21 mouse cellular contexts compared by ENCODE assay signal in genomic region chr11:75907406-75907805, GRCm38 (mm10). TPM values are rescaled to one million over a fixed set of nuclear protein-coding genes. Genes with fewer than 3 reads are reported as not detected.
DNase-seq lines count a peak whose midpoint lies in the region; ATAC-seq and TF ChIP-seq lines count a peak whose summit lies in the region.
"Had no signal": no experiment of that assay in that cellular context is flagged by ENCODE, and none has a peak within 500 bp of the region (broad histone marks: within the 10 kb centered on the region; RNA-seq: fewer than 3 reads in every experiment).

No protein-coding gene starts in this region.

- no peak for TF ChIP-seq RAD21 in CH12.LX (IDR thresholded peaks at IDR 0.05; ENCODE audit: low read depth, low read length)

- H3K27me3 ChIP-seq in kidney, embryonic 15.5 days = no peaks in the 10 kb centered on the region
- no peaks in the 10 kb centered on the region for H3K27me3 ChIP-seq in kidney, adult 2 months (replicated peaks; ENCODE audit: control insufficient read depth, insufficient read depth, low read length)
- peaks cover 10% of the 10 kb centered on the region for H3K27me3 ChIP-seq in CH12.LX (replicated peaks)
- H3K27me3 ChIP-seq: embryonic facial prominence, embryonic 15.5 days; forebrain, embryonic 15.5 days; heart, embryonic 15.5 days had no signal

- no peaks in the 10 kb centered on the region for H3K79me2 ChIP-seq in CH12.LX (replicated peaks; ENCODE audit: control insufficient read depth, extremely low read depth, insufficient read depth, poor library complexity, severe bottlenecking)

- no peak for TF ChIP-seq CTCF in kidney, adult 2 months (conservative IDR thresholded peaks at IDR 0.05; ENCODE audit: insufficient read depth, insufficient read length, low read depth, low read length)
- TF ChIP-seq CTCF in CH12.LX (conservative IDR thresholded peaks at IDR 0.05 in 1 of 2, IDR thresholded peaks at IDR 0.05 in 1 of 2; ENCODE audit: low read depth in 2 of 2, low read length in 2 of 2) = no peak

- H3K9me3 ChIP-seq in kidney, embryonic 15.5 days (replicated peaks) = no peaks in the 10 kb centered on the region
- peaks cover 19% of the 10 kb centered on the region for H3K9me3 ChIP-seq in CH12.LX (replicated peaks; ENCODE audit: low read length)
- H3K9me3 ChIP-seq: embryonic facial prominence, embryonic 15.5 days; forebrain, embryonic 15.5 days; heart, embryonic 15.5 days had no signal

- no peak overlapping the region for H3K4me3 ChIP-seq in kidney, embryonic 15.5 days (replicated peaks)
- H3K4me3 ChIP-seq in kidney, adult 2 months (ENCODE audit: insufficient read depth, low read depth, low read length) = no peak overlapping the region
- no peak overlapping the region for H3K4me3 ChIP-seq in CH12.LX (replicated peaks in 1 of 3; ENCODE audit: low read depth in 2 of 3, low read length in 2 of 3, poor library complexity in 1 of 3)
- H3K4me3 ChIP-seq: embryonic facial prominence, embryonic 15.5 days; erythroblast, embryonic 14.5 days; forebrain, embryonic 15.5 days; heart, adult 2 months; heart, embryonic 15.5 days; hindbrain, embryonic 10.5 days had no signal

- no peak overlapping the region for H3K4me2 ChIP-seq in kidney, embryonic 15.5 days
- no peak overlapping the region for H3K4me2 ChIP-seq in CH12.LX (ENCODE audit: insufficient read depth, low read depth, poor library complexity, severe bottlenecking)
- H3K4me2 ChIP-seq: embryonic facial prominence, embryonic 15.5 days; forebrain, embryonic 15.5 days; heart, embryonic 11.5 days; heart, embryonic 15.5 days; hindbrain, embryonic 14.5 days had no signal

- TF ChIP-seq EP300 in CH12.LX (IDR thresholded peaks at IDR 0.05; ENCODE audit: low read length) = no peak

- dilution Hi-C loops in CH12.LX (cut with MboI; ENCODE audit: extremely low pct_ligation_motif_present, extremely low pct_unique_long_range_greater_than_20kb, low sequenced_read_pairs) = no loop called here

- in situ Hi-C loops in CH12.LX (cut with MboI; ENCODE audit: low pct_ligation_motif_present, low pct_unique_long_range_greater_than_20kb, low sequenced_read_pairs) = loop anchor here (10.0 kb wide), 1 partner anchor 193 kb away; no protein-coding TSS in a partner anchor

- no peak for DNase-seq in kidney, adult 2 months
- DNase-seq in lung, postnatal 10 days = peak; percentile 14
- DNase-seq in lung, adult 18-20 months = no peak
- DNase-seq in CH12.LX (ENCODE audit: extremely low read depth) = no peak
- DNase-seq in thymus, postnatal 14 days = no peak
- DNase-seq: adrenal gland, adult 8-10 months; adrenal gland, postnatal 36 days; cerebellum, adult 2 months; cerebellum, postnatal 10 days; embryo, embryonic 11 days; gastrocnemius, postnatal 36 days; heart, adult 2 months had no signal

- H3K4me1 ChIP-seq in kidney, embryonic 15.5 days = peaks cover 41% of the 10 kb centered on the region
- peaks cover 21% of the 10 kb centered on the region for H3K4me1 ChIP-seq in kidney, adult 2 months (ENCODE audit: control insufficient read depth, insufficient read depth, low read length)
- peaks cover 0 to 10% of the 10 kb centered on the region in 2 experiments; a peak in 2 of 4 replicates for H3K4me1 ChIP-seq in CH12.LX (ENCODE audit: control insufficient read depth in 1 of 2, insufficient read depth in 2 of 2)

- peaks cover 6% of the 10 kb centered on the region; the same call in 1 of the 2 replicates for H3K36me3 ChIP-seq in kidney, embryonic 15.5 days
- H3K36me3 ChIP-seq in kidney, adult 2 months (ENCODE audit: control insufficient read depth, insufficient read depth, low read length) = no peaks in the 10 kb centered on the region
- H3K36me3 ChIP-seq in CH12.LX (replicated peaks in 1 of 2; ENCODE audit: control insufficient read depth in 1 of 2, insufficient read depth in 1 of 2, low read length in 1 of 2) = no peaks in the 10 kb centered on the region
- H3K36me3 ChIP-seq: embryonic facial prominence, embryonic 15.5 days; forebrain, embryonic 15.5 days; heart, embryonic 15.5 days; hindbrain, embryonic 10.5 days had no signal

- H3K27ac ChIP-seq in kidney, embryonic 15.5 days = peak overlapping the region; percentile 91
- H3K27ac ChIP-seq in kidney, adult 2 months (ENCODE audit: insufficient read depth, low read depth, low read length) = no peak overlapping the region
- no peak overlapping the region for H3K27ac ChIP-seq in CH12.LX (ENCODE audit: insufficient read depth, low read depth)
- H3K27ac ChIP-seq: embryonic facial prominence, embryonic 15.5 days; forebrain, embryonic 15.5 days; heart, adult 2 months; heart, embryonic 15.5 days; hindbrain, embryonic 14.5 days had no signal

- ATAC-seq in kidney, embryonic 15.5 days (replicated peaks; ENCODE audit: low FRiP score) = no peak
- peak; percentile 57 for ATAC-seq in granulocyte monocyte progenitor cell, adult 5-6 weeks (replicated peaks; ENCODE audit: poor library complexity, severe bottlenecking)
- ATAC-seq: forebrain, embryonic 15.5 days had no signal

- no peak for TF ChIP-seq POLR2A in kidney, adult 2 months (IDR thresholded peaks at IDR 0.05; ENCODE audit: low read depth, low read length)
- TF ChIP-seq POLR2A in CH12.LX (IDR thresholded peaks at IDR 0.05; ENCODE audit: low read depth, low read length) = no peak

- 74% methylated on average over 4 of the region's 4 CpGs for WGBS in kidney, embryonic 15.5 days
- WGBS in kidney, adult 2 months = 61% methylated on average over 4 of the region's 4 CpGs

- no peak overlapping the region for H3K9ac ChIP-seq in kidney, embryonic 15.5 days
- H3K9ac ChIP-seq in CH12.LX (ENCODE audit: insufficient read depth, low read depth) = no peak overlapping the region
- H3K9ac ChIP-seq: embryonic facial prominence, embryonic 15.5 days; forebrain, embryonic 15.5 days; heart, embryonic 15.5 days; hindbrain, embryonic 14.5 days had no signal

TF ChIP-seq in CH12.LX, 34 proteins besides CTCF, POLR2A, EP300 and RAD21:
- TF ChIP-seq MAFK (IDR thresholded peaks at IDR 0.05; ENCODE audit: insufficient replicate concordance, low read length) (no peak), NRF1 (IDR thresholded peaks at IDR 0.05; ENCODE audit: low read depth, low read length) (no peak), ELF1 (IDR thresholded peaks at IDR 0.05; ENCODE audit: low read depth, low read length) (0 out of 2 replicates have a peak, but pooled peaks have one; percentile 9), PAX5 (IDR thresholded peaks at IDR 0.05; ENCODE audit: low read length) (no peak)

RNA-seq across cellular contexts. Expression of gene Rph3al, which starts 30.8 kb away (rescaled TPM):
- 13.8 and 14.5 TPM in 2 replicates for polyA plus RNA-seq in kidney, embryonic 15.5 days (2015; fragmentation: Nextera tagmentation; extraction: Ambion mirVana)
- polyA plus RNA-seq in kidney, adult 2 months (2012; rRNA removed) = 11.9 and 12.6 TPM in 2 replicates
- 0.21 and 0.34 TPM in 2 replicates for total RNA-seq in CH12.LX (2012; rRNA removed)
- 0.16 TPM in 1 of 2 replicates, not detected in the other for total RNA-seq in CH12.LX (2014; rRNA removed)
- polyA plus RNA-seq in CH12.LX (2012; ENCODE audit: insufficient read length, low read depth) = 0.39 and 0.55 TPM in 2 replicates
- total RNA-seq in granulocyte monocyte progenitor cell, adult 5-6 weeks (2014; fragmentation: Nextera tagmentation) = 0.28 TPM in 1 of 2 replicates, not detected in the other
- total RNA-seq in granulocyte monocyte progenitor cell, adult 5-6 weeks (2017) = not detected in 2 replicates
- polyA plus RNA-seq: erythroblast, embryonic 14.5 days had no signal
